Mouse (Mus musculus) liver, embryonic 18 days (tissue): Measurements from ENCODE around the gene Elmsan1. TPM values are rescaled to one million over a fixed set of nuclear protein-coding genes. Genes with fewer than 3 reads are reported as not detected.

Source experiments
- polyA plus RNA-seq: library from polyadenylated mRNA; depleted of rRNA; stranded (reverse); fragments of >200 nt; gene quantifications from 2 replicates; pipeline ENCODE4 v1.2.3, GENCODE M21; 2012; rRNA removed

Elmsan1 gene
- 4.0 and 6.0 TPM in 2 replicates for polyA plus RNA-seq

GRCm38 (mm10) chr12:84218289-84219120 is at the start of gene Elmsan1:
Gene Elmsan1, minus strand, starts transcription at chr12:84218881.

GRCm38 (mm10) chr12:84147954-84148621 is 70.6 kb downstream of the Elmsan1 start, which contains the start of gene Pnma1:
Gene Pnma1, minus strand, starts transcription at chr12:84148489.

GRCm38 (mm10) chr12:84114153-84114994 is 104.3 kb downstream of the Elmsan1 start, which contains the start of gene Dnal1:
Gene Dnal1, plus strand, starts transcription at chr12:84114366.

GRCm38 (mm10) chr12:84100604-84101492 is 117.8 kb downstream of the Elmsan1 start, which contains the start of gene Acot6:
Gene Acot6, plus strand, starts transcription at chr12:84100654.

Other genes starting within 250 kb of the Elmsan1 start
- not detected in 2 replicates for gene Heatr4, start 234.0 kb downstream of the Elmsan1 start, polyA plus RNA-seq
- gene Acot2, start 231.0 kb downstream of the Elmsan1 start, polyA plus RNA-seq = 5.8 and 7.9 TPM in 2 replicates
- gene Acot1, start 209.4 kb downstream of the Elmsan1 start, polyA plus RNA-seq = 57.6 and 64.3 TPM in 2 replicates
- 12.7 and 12.8 TPM in 2 replicates for gene Acot4, start 180.5 kb downstream of the Elmsan1 start, polyA plus RNA-seq
- gene Gm49366, start 179.9 kb downstream of the Elmsan1 start, polyA plus RNA-seq = not detected in 2 replicates
- gene Acot3, start 166.7 kb downstream of the Elmsan1 start, polyA plus RNA-seq = 13.1 and 14.9 TPM in 2 replicates
- gene Acot5, start 149.6 kb downstream of the Elmsan1 start, polyA plus RNA-seq = 2.7 and 3.1 TPM in 2 replicates
- gene Acot6, start 118.2 kb downstream of the Elmsan1 start, polyA plus RNA-seq = 8.9 and 11.1 TPM in 2 replicates
- 1.0 and 1.4 TPM in 2 replicates for gene Dnal1, start 104.5 kb downstream of the Elmsan1 start, polyA plus RNA-seq
- 0.08 and 0.10 TPM in 2 replicates for gene Pnma1, start 70.4 kb downstream of the Elmsan1 start, polyA plus RNA-seq
- gene Ptgr2, start 66.4 kb upstream of the Elmsan1 start, polyA plus RNA-seq = 17.3 and 19.0 TPM in 2 replicates
- gene Zfp410, start 98.0 kb upstream of the Elmsan1 start, polyA plus RNA-seq = 19.1 and 20.3 TPM in 2 replicates
- 19.3 and 21.1 TPM in 2 replicates for gene Coq6, start 142.8 kb upstream of the Elmsan1 start, polyA plus RNA-seq
- gene Fam161b, start 143.0 kb upstream of the Elmsan1 start, polyA plus RNA-seq = 0.66 and 0.77 TPM in 2 replicates
- gene Entpd5, start 190.1 kb upstream of the Elmsan1 start, polyA plus RNA-seq = 8.9 and 10.3 TPM in 2 replicates
- 0.28 and 0.32 TPM in 2 replicates for gene Bbof1, start 190.2 kb upstream of the Elmsan1 start, polyA plus RNA-seq
- 7.4 and 7.8 TPM in 2 replicates for gene Rnf113a2, start 198.3 kb upstream of the Elmsan1 start, polyA plus RNA-seq
- gene Aldh6a1, start 232.1 kb upstream of the Elmsan1 start, polyA plus RNA-seq = 57.0 and 59.6 TPM in 2 replicates
- 6.0 and 7.0 TPM in 2 replicates for gene Lin52, start 232.5 kb upstream of the Elmsan1 start, polyA plus RNA-seq